Mouse (Mus musculus): ENCODE data around the gene Atp4b. TPM values are rescaled to one million over a fixed set of nuclear protein-coding genes. Genes with fewer than 3 reads are reported as not detected.

Gene Atp4b
- polyA plus RNA-seq, 1 experiment from 2014 or later = not detected

DNA sequence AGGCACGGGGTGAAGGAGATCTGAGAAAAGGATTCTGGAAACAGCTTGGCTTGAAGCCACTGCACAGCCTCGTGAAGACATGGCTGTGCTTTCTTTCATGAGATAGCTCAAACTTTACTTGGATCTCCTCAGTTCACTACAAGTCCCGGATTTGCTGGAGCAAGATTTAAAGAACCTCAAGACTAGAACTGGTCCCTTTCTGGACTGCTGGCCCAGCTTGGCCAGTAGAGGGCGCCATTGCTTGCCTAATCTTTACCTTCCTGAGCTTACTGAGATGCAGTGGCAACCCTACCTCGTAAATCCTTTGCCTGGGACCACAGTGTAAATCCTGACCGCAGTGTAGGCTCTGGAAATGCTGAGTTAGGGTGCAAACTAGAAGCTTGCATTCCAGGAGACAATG, 15.0 kb upstream of the Atp4b start:
- Histone ChIP-seq H3K4me3 (ENCODE audit: inconsistent target) (no peak overlapping the region), H3K79me2 (ENCODE audit: inconsistent target) (no peaks in the 10 kb centered on the region), H3K36me3 (ENCODE audit: inconsistent target) (no peaks in the 10 kb centered on the region), H3K27ac (no peak overlapping the region)
- 22% methylated on average over 6 of the region's 6 CpGs for WGBS (ENCODE audit: missing documents)

DNA sequence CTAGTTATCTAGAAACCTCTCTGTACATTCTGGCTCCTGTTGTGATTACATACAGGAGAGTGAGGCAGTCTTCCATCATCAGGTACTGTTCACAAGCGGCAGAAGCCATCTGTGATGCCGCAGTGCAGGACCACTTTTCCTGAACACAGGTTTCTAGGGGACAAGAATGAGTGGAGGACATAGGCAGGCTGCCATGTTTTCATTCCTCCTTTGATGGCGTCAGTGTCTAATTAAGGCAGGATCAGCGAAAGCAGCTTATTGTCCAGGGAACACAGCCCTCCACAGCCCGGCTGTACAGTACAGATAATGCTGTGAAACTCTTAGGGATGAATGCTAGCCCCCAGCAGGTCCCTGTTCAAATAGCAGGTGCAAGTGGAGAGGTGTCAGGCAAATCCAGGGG, 9.4 kb upstream of the Atp4b start:
- WGBS (ENCODE audit: missing documents) = 93% methylated on average over 5 of the region's 5 CpGs
- no peak overlapping the region for H3K4me3 ChIP-seq (ENCODE audit: inconsistent target)
- H3K36me3 ChIP-seq (ENCODE audit: inconsistent target) = no peaks in the 10 kb centered on the region
- H3K27ac ChIP-seq = no peak overlapping the region
- no peaks in the 10 kb centered on the region for H3K79me2 ChIP-seq (ENCODE audit: inconsistent target)

DNA sequence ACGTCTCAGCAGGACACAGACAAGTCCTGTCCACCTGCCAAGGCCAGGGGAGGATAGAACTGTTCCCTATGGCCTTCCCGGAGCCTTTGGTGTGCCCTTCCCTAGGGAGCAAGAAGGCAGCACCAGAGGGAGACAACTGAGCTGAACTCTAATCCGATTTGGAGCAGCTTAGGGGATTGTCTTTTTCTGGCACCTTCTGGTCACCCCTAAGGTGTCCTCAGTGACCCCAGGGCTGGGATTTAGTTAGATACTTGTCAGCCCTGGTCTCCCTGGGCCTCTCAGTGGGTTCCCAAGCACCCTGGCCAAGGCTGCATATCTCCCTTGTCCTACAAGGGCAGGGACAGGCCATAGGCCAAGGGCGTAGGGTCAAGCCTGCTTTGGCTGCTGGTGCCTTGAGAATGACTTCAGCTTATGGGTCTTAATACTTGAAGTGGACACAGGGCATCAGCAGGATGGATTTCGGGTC, 8.1 kb upstream of the Atp4b start, which contains the start of gene Grk1:
Grk1 (plus strand) TSS at position 416 of the 466 bp plus-strand sequence.
- Histone ChIP-seq H3K4me3 (ENCODE audit: inconsistent target) (no peak within 1 kb of the TSS), H3K79me2 (ENCODE audit: inconsistent target) (no peaks in the 10 kb centered on the region), H3K36me3 (ENCODE audit: inconsistent target) (no peaks in the 10 kb centered on the region), H3K27ac (no peak within 1 kb of the TSS)
- 92% methylated on average over 5 of the region's 5 CpGs for WGBS (ENCODE audit: missing documents)

DNA sequence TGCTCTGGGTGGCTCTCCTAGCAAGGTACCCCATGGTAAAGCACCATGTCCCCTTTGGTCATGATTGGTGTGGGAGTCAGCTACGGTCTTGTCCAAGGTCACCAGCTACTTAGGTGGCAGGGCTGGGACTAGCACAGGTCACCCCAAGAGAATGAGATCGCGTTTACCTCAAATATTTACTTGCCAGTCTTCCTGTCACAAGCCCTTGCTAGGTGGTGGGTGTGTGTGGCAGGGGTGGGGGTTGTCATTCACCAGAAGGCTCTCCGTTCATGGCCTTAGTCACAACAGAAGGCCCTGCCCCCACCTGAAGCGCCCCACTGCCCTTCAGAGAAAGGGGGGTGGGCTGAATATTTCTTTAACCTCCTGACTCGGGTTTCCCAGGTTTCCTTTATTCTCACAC, 6.9 kb upstream of the Atp4b start:
- Histone ChIP-seq H3K79me2 (ENCODE audit: inconsistent target) (no peaks in the 10 kb centered on the region), H3K36me3 (ENCODE audit: inconsistent target) (no peaks in the 10 kb centered on the region), H3K4me3 (ENCODE audit: inconsistent target) (no peak overlapping the region), H3K27ac (no peak overlapping the region)
- 88% methylated on average over 6 of the region's 6 CpGs for WGBS (ENCODE audit: missing documents)

DNA sequence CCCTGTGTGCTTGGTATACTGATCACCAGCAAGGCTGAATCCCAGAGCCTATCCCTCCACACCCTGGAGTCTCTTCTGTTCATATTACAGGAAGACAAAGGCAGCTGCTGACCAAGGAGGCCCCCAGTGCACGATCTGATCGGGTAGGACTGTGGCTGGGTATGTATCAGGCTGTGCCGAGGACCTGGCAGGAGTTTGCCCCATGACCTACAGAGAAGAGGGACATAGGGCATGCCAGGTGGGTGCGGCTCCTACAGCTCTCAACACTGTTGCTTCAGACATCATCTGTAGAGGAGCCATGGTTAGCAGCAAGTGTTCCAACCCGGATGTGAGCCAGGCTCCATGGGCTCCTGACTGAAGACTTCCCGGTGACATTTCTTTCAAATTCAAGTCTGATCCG, 2.8 kb downstream of the Atp4b start:
- H3K4me3 ChIP-seq (ENCODE audit: inconsistent target) = no peak overlapping the region
- 90% methylated on average over 7 of the region's 7 CpGs for WGBS (ENCODE audit: missing documents)
- H3K79me2 ChIP-seq (ENCODE audit: inconsistent target) = no peaks in the 10 kb centered on the region
- H3K36me3 ChIP-seq (ENCODE audit: inconsistent target) = no peaks in the 10 kb centered on the region
- H3K27ac ChIP-seq = no peak overlapping the region

DNA sequence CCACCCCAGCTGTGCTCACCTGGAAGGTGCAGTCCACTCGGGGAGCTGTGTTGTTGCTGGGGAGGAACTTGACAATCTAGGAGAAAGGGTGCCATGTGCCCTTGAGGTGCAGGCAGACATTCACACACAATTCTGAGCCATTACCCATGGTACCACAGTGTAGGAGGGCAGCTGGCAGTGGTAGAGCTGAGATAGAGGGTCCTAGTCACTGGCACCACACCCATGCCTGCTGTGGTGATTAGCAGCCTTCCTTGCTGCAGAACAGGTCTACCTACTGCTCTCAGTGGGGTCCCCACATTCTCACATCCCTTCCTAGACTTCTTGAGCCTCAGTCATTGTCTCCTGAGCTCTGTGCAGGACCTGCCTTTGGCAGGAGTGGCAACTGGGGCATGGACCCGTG, 7.9 kb downstream of the Atp4b start:
- WGBS (ENCODE audit: missing documents) = 78% methylated on average over 2 of the region's 2 CpGs
- Histone ChIP-seq H3K4me3 (ENCODE audit: inconsistent target) (no peak overlapping the region), H3K79me2 (ENCODE audit: inconsistent target) (no peaks in the 10 kb centered on the region), H3K36me3 (ENCODE audit: inconsistent target) (no peaks in the 10 kb centered on the region), H3K27ac (no peak overlapping the region)

DNA sequence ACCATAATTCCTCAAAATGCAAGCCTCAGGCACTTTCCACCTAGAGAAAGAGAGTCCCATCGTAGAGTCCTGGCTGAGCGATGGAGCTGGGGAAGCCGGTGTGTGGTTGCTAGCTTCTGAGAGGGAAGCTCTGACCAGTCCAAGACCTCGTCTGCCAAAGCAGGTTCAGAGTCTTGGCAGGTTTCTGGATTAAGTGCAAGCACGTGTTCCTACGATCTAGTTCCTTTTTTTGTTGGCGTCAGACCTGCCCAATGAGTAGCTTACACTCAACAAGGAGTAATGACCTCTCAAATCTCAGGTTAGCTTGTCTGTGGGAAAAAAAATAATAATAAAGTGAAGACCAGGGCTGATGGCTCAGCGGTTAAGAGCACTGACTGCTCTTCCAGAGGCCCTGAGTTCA, 8.9 kb downstream of the Atp4b start:
- no peaks in the 10 kb centered on the region for H3K36me3 ChIP-seq (ENCODE audit: inconsistent target)
- 16% methylated on average over 8 of the region's 8 CpGs for WGBS (ENCODE audit: missing documents)
- no peak overlapping the region for H3K27ac ChIP-seq

DNA sequence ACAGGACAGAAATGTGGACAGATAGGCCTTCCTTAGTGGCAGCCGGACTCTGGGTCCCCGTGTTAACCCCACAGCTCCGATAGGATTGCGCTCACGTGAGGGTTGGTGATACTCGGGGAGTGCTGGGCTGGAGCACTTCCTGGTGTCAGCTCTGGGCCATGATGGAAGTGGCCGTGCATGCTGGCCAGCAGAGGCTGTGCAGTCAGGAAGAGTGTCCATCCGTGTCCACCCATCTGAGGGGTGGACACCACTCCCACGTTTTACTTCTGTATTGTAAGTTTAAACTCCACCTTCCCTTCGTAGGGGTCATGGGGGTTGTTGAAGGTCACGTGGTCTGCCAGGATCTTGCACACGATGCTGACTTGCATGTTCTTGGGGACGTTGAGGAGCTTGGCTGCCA, 10.3 kb downstream of the Atp4b start:
- Histone ChIP-seq H3K4me3 (ENCODE audit: inconsistent target) (no peak overlapping the region), H3K36me3 (ENCODE audit: inconsistent target) (no peaks in the 10 kb centered on the region), H3K79me2 (ENCODE audit: inconsistent target) (no peaks in the 10 kb centered on the region), H3K27ac (no peak overlapping the region)
- 88% methylated on average over 13 of the region's 13 CpGs for WGBS (ENCODE audit: missing documents)

More for the DNA sequence above, 8.9 kb downstream of the Atp4b start:
- no peaks in the 10 kb centered on the region for H3K79me2 ChIP-seq (ENCODE audit: inconsistent target)
- no peak overlapping the region for H3K4me3 ChIP-seq (ENCODE audit: inconsistent target)

DNA sequence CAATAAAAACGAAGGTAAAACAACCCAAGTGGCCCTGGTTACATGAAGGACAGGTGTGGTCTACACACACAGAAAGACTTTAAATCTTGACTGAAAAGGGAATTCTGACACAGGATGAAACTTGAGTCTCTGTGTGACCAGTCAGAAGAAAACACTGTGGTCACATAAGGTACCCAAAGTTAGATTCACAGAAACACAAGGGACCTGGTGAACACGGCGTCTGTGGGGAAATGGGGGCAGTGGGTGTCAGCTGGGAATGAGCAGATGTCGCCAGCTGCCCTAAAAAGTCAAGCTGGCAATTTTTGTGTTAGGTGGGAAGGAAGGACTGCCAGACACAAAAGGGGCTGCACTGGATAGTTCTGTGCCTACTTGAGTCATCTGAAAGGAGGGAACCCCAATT, 13.6 kb downstream of the Atp4b start:
- no peaks in the 10 kb centered on the region for H3K79me2 ChIP-seq (ENCODE audit: inconsistent target)
- no peak overlapping the region for H3K27ac ChIP-seq
- 95% methylated on average over 4 of the region's 4 CpGs for WGBS (ENCODE audit: missing documents)
- peaks cover 13% of the 10 kb centered on the region; the same call in 1 of the 2 replicates for H3K36me3 ChIP-seq (ENCODE audit: inconsistent target)
- H3K4me3 ChIP-seq (ENCODE audit: inconsistent target) = no peak overlapping the region

DNA sequence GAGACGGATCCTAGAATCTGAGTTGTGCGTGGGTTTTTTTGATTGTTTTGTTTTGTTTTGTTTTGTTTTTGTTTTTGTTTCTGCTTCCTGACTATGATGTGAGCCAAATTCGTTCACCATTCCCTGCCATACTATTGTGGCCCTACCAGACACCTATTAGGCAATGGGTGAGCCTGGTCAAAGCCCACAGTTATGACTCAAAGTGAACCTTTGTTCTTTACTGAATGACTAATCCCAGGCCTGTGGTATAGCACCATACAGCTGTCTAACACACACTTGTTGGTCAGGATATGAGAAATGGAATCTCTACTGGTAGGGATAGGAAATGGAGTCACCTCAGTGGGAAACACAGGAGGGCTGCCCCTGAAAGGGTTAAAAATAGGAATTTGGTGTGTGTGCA, 14.1 kb downstream of the Atp4b start:
- WGBS (ENCODE audit: missing documents) = 84% methylated on average over 3 of the region's 3 CpGs
- H3K79me2 ChIP-seq (ENCODE audit: inconsistent target) = no peaks in the 10 kb centered on the region
- H3K4me3 ChIP-seq (ENCODE audit: inconsistent target) = no peak overlapping the region
- no peak overlapping the region for H3K27ac ChIP-seq
- H3K36me3 ChIP-seq (ENCODE audit: inconsistent target) = peaks cover 13% of the 10 kb centered on the region; the same call in 1 of the 2 replicates

DNA sequence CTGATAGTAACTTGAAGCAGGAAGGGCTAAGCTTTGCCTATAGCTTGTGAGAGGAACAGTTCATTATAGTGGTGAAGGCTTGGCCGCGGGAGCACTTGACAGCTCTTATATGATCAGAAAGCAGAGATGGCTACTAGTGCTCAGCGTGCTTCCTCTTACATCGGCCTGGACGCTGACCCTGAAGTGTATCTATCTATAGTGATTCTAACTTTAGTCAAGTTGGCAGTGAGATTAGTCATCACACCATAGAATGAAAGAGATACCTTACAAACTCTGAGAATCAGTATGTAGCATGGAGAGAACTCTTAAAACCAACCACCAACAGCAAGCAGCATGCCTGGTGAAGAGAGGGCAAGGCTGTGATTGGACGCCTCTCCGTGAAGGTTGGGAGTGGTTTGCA, 15.0 kb downstream of the Atp4b start:
- Histone ChIP-seq H3K27ac (no peak overlapping the region), H3K36me3 (ENCODE audit: inconsistent target) (peaks cover 13% of the 10 kb centered on the region; the same call in 1 of the 2 replicates), H3K79me2 (ENCODE audit: inconsistent target) (no peaks in the 10 kb centered on the region), H3K4me3 (ENCODE audit: inconsistent target) (no peak overlapping the region)
- 89% methylated on average over 7 of the region's 7 CpGs for WGBS (ENCODE audit: missing documents)

DNA sequence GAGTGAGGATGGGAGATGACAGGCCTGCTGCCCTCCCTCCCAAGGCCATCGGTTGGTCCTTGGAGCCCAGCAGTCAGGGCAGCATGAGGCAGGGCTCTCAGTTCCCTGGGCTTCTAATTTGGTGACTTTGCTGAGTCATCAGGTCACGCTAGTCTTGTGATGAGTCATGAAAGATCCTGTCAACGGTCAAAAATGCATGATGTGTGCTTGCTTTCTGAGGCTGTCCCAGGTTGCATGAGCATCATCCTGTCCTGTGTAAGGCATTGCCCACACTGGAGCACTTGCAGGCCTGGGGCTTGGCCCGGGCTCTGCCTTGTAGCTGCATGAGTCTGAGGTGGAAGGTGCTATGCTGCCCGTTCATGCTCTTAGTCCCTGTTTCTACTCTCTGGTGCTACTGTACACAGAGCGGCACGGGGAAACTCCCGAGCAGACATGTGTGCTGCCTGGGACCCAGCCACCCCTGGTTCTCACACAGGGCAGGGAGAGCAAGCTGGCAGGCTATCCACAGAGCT, 23.4 kb downstream of the Atp4b start:
- Histone ChIP-seq H3K4me3 (ENCODE audit: inconsistent target) (no peak overlapping the region), H3K36me3 (ENCODE audit: inconsistent target) (peaks cover 53% of the 10 kb centered on the region; the same call in 1 of the 2 replicates), H3K27ac (peak overlapping the region; percentile 19; the same call in 1 of the 2 replicates), H3K79me2 (ENCODE audit: inconsistent target) (no peaks in the 10 kb centered on the region)
- WGBS (ENCODE audit: missing documents) = 67% methylated on average over 8 of the region's 8 CpGs

DNA sequence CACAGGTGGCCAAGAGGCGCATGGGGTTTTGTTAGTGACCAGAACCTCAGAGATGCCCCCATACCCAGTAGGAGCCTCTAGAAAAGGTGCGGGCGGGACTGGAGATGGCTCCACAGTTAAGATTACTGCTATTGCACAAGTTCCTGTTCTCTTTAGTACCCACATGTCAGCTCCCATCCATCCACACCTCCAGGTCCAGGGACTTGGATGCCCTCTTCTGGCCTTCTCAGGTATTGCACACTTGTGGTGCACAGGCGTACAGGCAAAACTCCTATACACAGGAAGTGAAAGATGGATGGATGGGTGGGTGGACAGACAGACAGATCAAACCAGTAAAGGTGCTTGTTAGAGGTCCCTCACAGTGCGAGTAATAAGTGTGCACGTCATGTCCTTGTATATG, 34.8 kb downstream of the Atp4b start:
- H3K79me2 ChIP-seq (ENCODE audit: inconsistent target) = peaks cover 98% of the 10 kb centered on the region
- H3K4me3 ChIP-seq (ENCODE audit: inconsistent target) = no peak overlapping the region
- 89% methylated on average over 6 of the region's 6 CpGs for WGBS (ENCODE audit: missing documents)
- H3K36me3 ChIP-seq (ENCODE audit: inconsistent target) = peaks cover 73% of the 10 kb centered on the region
- no peak overlapping the region for H3K27ac ChIP-seq

DNA sequence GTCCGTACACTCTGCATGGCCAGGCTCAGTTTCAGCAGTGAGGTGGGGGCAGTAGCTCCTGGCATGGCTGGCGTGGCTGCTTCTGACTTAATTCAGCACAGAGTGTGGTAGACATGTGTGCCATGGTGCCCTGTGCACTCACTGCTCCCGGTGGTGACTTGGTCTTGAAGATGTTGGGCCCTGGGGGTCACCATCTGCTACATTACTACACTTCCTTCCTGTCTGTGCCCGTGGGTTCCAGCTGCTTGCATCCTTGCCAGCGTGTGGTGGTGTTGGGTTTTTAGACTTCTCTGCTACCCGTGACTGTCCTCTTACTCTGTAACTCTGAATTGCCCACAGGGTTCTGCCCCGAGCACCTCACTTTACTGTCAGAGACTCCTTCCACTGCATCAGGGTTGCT, 36.4 kb downstream of the Atp4b start:
- whole genome bisulfite sequencing (ENCODE audit: missing documents) = 15% methylated on average over 7 of the region's 7 CpGs
- peaks cover 99% of the 10 kb centered on the region for H3K79me2 ChIP-seq (ENCODE audit: inconsistent target)
- peaks cover 72% of the 10 kb centered on the region for H3K36me3 ChIP-seq (ENCODE audit: inconsistent target)
- H3K27ac ChIP-seq = no peak overlapping the region
- no peak overlapping the region for H3K4me3 ChIP-seq (ENCODE audit: inconsistent target)

DNA sequence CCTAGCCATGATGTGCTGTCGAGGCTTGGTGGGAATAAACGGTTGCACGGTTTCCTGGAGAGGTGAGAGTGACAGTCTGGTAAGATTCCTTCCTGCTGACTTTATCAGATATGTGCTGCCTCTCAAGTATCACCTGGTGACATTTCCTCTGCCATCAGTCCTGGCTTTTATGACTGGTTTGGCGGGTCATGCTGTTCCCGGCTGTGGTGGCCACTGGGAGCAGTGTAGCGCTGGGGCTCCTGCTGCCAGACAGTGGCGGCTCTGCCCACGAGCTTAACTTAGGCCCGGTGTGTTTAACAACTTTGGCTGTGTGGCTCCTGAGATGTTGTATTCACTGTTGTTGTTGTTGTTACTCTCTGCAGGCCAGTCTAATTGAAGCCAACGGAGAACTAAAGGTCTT, 39.9 kb downstream of the Atp4b start:
- no peak overlapping the region for H3K27ac ChIP-seq
- H3K36me3 ChIP-seq (ENCODE audit: inconsistent target) = peaks cover 42% of the 10 kb centered on the region
- WGBS (ENCODE audit: missing documents) = 59% methylated on average over 10 of the region's 10 CpGs

DNA sequence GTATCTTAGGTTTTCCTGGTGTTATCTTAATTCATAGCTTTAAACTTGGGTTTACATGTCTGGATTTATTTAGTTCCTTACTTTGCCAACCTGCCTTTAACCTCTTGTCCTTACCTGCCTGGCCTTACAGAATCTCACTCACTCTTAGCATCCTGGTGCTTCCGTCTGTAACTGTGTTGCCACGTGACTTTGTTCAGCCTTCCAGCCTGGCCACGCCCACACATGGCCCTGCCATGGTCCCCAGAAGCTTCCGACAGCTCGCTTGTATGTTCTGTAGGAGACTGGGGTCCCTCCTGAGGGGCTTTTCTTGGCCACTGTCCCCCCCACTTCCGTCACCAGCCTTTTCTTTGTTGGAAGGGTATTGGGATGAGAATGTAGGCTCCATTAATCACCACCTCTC, 40.4 kb downstream of the Atp4b start:
- H3K27ac ChIP-seq = no peak overlapping the region
- H3K4me3 ChIP-seq (ENCODE audit: inconsistent target) = no peak overlapping the region
- H3K79me2 ChIP-seq (ENCODE audit: inconsistent target) = peaks cover 99% of the 10 kb centered on the region
- WGBS (ENCODE audit: missing documents) = 88% methylated on average over 6 of the region's 6 CpGs
- peaks cover 38% of the 10 kb centered on the region for H3K36me3 ChIP-seq (ENCODE audit: inconsistent target)

More for the DNA sequence above, 39.9 kb downstream of the Atp4b start:
- Histone ChIP-seq H3K79me2 (ENCODE audit: inconsistent target) (peaks cover 99% of the 10 kb centered on the region), H3K4me3 (ENCODE audit: inconsistent target) (no peak overlapping the region)
